Mouse (Mus musculus) retina, embryonic 14.5 days (tissue): Measurements from ENCODE around the gene Laptm5.
A peak's percentile ranks its signal among the peaks of the same experiment; 100 is the strongest.

Experiments
- DNase-seq: peaks from one replicate; pipeline ENCODE4 v3.0.0-alpha.2; 2015; ENCODE audit warnings: low spot score

The Laptm5 gene

GRCm38 (mm10) chr4:130913077-130913476 is at the start of gene Laptm5:
Gene Laptm5, plus strand, starts transcription at chr4:130913125.
- DNase-seq: no peak

DNA sequence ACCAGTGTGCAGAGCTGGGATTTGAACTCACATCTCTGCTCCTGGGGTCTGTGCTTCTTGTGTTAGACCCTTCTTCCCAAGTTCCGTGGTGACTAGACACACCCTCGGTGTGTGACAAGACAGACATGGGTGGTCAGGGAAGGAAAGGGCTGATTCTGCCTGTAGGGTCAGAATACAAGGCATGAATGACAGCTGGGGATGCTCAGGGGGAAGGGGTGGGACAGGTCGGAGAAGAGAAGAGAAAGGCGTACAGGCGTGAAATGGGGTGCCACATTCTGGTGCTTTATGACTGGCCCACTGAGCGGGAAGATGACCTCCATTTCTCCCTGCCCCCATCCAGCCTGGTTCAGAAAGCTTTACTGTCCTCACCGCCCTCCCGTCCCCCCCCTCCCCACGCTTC is 47.5 kb upstream of the Laptm5 start:
- no peak for DNase-seq

DNA sequence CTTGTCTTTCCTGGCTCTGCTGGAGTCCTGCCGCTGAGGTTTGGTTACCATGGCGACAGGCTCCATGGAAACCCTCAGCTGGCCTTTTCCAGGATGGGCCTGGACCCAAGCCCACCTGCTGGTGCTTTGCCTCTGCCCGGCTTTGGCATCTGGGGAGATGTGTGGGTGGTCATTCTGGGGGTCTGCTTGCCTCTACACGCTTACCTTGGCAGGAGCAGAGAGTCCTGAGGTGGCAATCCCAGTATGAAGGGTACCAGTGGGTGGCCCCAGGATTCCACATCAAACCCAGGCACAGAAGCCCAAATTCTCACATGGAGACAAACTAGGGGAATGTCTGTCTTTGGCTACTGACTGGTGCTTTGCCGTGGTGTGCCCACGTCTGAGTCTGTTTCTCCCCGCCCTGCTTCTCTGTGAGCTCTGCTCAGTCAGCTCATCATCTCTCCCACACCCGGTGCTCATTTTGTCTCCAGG is 47.0 kb upstream of the Laptm5 start:
- peak; percentile 90 for DNase-seq

DNA sequence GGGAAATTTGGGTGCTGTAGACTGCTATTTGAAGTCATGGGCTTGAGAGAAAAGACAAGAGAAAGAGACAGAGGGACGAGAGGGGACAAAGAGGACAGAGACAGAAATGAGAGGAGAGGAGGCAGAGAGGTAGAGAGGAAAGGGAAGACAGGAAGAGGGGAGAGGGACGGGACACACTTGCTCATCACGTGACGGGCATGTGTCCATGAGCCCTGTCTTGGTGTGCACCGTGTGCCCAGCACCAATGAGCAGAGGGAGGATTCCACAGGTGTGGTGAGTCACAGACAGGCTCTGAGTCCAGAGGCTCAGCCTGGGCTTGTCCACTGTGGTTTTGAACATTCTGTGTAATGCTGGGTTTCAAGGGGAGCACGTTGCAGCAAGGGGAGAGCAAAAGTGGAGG is 45.0 kb upstream of the Laptm5 start:
- DNase-seq: no peak

- no peak for DNase-seq
Measured at GRCm38 (mm10) chr4:130868803-130869202, 44.1 kb upstream of the Laptm5 start.

- DNase-seq: no peak
Measured at GRCm38 (mm10) chr4:130872414-130872813, 40.5 kb upstream of the Laptm5 start.

DNA sequence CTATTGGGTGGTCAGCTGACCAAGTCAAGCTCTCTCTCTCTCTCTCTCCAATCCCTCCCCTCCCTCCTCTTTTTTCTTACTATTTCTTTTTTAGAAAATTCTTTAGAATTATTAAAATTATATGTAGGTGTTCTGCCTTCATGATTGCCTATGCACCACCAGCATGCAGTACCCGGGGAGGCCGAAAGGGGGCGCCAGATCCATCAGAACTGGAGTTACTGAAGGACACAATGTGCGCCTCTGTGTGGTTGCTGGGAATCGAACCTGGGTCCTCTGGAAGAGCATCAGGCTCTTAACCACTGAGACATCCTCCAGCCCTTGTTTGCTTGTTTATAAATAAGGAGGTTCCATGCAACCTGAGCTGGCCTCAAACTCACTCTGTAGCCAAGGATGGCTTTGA is 39.5 kb upstream of the Laptm5 start:
- no peak for DNase-seq

- DNase-seq: no peak
Measured at GRCm38 (mm10) chr4:130874601-130875000, 38.3 kb upstream of the Laptm5 start.

DNA sequence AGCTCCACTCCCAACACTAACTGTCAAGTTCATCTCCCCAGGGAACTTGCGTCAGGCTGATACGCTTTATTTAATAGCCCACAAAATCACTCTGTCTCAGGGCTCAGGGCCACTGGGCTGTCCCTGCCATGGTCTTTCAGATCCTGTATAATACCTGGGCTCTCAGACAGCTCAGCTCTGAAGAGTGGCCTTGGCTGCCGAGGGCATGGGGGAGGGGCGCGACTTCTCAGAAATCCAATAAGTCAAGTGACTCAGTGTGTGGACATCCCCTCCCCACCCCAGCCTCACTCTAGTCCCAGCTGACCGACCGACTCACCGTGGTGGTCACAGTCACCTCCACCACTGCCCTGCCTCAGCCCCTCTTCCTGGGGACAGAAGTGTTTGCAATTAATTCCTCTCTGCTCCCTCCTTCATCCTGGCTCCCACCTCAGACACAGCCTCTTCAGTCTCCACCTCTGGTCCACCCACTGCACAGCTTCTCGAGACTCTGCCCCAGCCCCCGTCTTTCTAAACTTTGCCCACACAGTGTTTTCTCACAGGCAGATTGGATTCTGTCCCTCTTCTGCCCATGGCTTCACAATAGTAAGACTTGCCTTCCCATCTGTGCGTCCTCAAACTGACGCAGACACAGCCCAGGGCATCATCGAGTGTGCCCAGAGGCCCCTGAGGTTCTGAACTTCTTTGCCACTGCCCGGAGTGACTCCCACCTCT is 36.8 kb upstream of the Laptm5 start:
- no peak for DNase-seq

DNA sequence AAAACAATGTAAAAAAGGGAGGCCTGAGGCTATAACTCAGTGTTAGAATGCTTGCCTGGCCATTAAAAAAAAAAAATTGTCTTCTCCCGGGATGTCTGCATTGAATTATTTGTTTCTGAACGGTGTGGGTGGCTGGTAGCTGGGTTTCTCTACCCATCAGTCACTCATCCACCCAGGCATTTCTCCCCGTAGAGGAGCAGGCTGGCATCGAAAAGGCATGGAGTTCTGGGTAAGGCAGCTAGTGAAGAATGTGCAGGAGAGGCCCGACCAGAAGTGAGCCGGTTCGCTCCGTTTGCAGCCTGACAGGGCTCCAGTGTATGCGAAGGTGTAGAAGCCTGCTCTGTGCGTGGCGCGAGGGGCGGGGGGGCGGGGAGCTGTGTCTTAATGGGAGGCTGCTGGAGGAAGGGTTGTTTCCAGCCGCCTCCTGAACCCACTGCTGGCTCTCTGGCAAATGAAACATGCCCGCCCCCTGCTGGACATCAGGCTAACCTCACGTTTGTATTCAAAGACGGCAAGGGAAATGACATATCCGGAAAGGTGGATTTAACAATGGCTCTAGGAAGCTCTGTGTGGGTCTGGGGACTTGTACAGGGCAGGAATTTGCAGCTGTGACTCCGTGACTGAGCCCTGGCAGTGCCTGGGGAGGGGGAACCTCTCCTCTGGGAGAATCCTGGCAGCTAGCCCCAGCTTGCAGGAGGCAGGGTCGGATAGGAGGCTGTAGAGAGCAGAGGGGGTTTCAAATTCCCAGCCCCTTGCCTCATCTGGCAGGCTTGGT is 34.5 kb upstream of the Laptm5 start:
- DNase-seq: peak; percentile 95

- no peak for DNase-seq
Measured at GRCm38 (mm10) chr4:130879048-130879384, 33.9 kb upstream of the Laptm5 start.

GRCm38 (mm10) chr4:130881336-130881735 is 31.6 kb upstream of the Laptm5 start:
- DNase-seq: no peak

DNA sequence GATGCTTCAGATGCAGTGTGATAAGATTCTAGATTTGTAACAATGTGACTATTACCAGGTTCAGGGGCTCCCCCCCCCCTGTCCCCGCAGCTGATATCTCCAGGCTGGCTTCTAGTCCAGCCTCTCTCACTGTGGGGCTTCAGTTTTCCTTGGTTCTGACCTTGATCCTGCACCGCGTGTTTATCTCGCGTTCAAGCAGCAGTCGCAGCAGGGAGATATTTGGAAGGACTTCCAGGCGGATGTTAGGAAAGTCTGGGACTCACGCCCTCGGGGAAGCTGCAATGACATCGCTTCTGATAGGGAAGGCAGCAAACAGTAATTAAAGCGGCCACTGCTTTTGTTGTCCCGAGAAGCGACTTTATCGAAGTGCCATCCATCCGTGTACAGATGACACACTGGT is 30.2 kb upstream of the Laptm5 start:
- DNase-seq: no peak

GRCm38 (mm10) chr4:130883820-130884533 is 28.9 kb upstream of the Laptm5 start:
- peak; percentile 59 for DNase-seq

DNA sequence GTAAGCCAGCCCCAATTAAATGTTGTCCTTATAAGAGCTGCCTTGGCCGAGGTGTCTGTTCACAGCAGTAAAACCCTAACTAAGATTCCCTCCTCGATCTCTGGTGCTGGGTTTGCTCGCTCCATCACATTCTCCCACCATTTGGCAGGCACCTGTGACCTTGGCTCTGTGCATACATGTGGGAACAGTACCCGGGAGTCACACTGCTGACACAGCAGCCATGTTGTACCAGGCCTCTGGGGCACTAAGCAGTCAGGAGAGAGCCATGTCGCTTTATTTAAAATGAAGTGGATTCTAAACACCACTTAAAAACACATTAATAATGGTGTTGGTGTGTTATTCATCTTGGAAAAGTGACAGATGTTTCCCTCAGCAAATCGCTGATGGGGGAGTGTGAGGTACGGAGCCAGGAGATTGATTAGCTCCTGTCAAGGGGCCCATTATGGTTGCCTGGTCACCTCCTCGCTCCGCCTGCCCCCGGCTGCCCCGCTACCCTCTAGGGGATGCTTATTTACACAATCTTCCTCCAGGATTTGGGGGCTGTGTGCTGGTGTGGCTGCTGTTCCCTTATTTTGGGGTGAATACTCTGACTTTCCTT is 25.7 kb upstream of the Laptm5 start:
- DNase-seq: no peak

DNA sequence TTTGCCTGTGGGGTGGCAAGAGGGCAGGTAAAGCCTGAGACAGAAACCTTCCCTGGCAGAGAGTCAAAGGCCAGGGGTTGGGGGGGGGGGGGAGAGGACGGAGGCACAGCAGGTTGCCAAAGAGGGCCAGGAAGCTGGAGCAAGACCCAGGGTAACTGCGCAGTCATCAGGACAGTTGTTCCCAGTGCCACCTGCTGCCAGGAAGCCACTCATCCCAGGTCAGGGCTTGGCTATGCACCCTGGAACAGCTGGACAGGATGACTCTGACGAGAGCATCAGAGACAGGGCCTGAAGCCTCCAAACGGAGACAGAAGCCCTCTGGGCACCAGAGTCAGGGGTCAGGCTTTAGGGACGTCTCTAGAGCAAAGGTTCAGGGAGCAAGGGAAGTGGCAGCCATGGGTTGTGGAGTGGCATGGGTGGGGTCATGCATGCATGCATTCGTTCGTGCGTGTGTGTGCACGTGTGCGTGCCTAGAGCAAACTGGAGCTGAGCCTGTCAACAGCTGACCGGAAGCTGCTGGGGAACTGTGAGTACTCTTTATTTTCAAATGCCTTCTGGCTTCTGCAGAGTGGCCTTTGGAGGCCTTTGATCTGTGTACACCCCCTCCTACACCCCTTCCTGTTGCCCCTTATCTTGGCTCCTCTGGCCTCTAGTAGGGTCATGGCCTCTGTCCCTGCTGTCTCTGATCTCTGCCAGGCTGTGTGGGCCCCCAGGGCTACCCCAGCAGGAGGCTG is 23.0 kb upstream of the Laptm5 start:
- no peak for DNase-seq

DNA sequence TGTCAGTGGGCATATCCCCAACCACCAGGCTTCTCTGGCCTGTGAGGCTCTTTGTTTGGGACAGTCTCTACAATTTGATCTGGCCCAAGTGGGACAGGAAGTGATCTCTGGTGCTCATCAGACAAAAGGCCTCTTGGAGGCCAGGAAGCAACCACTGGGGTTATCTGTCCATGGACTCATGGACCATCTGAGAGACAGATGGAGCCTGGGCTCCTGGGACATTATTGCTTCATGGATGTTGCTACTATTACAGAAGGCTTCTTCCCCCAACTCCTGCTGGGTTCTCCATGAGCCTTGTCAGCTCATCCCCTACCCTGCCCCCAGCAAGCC is 22.4 kb upstream of the Laptm5 start:
- no peak for DNase-seq

- DNase-seq: peak; percentile 88
Measured at GRCm38 (mm10) chr4:130892001-130892587, 20.8 kb upstream of the Laptm5 start.

- DNase-seq: no peak
Measured at GRCm38 (mm10) chr4:130893688-130894087, 19.2 kb upstream of the Laptm5 start.

DNA sequence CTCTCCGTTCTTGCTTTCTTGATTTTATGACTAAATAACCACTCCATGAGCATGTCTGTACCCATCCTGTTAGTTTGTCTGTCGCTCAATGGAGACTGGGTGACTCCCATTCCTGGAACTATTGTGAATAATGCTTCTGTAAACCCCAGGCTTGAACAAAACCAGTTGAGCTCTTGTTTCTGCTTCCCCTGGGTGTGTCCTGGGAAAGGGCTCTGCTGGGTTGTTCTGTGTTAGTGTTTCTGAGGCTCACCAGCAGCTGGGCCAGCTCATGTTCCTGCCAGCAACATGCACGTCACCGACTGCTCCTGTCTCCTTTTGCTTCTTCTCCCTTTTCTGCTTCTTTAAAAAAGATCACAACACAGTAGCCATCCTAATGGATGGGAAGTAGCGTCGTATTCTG is 17.2 kb upstream of the Laptm5 start:
- no peak for DNase-seq

- peak; percentile 71 for DNase-seq
Measured at GRCm38 (mm10) chr4:130896372-130896771, 16.6 kb upstream of the Laptm5 start.

- DNase-seq: no peak
Measured at GRCm38 (mm10) chr4:130899383-130899781, 13.5 kb upstream of the Laptm5 start.
